Mouse (Mus musculus): ENCODE measurements around the gene Csf3. TPM values are rescaled to one million over a fixed set of nuclear protein-coding genes. Genes with fewer than 3 reads are reported as not detected.

Csf3 gene
- total and polyA plus RNA-seq, 3 experiments: 0.18 TPM; not detected in 2

GRCm38 (mm10) chr11:98681786-98682745 is 19.0 kb upstream of the Csf3 start, which contains the start of gene Psmd3:
Gene Psmd3, plus strand, starts transcription at chr11:98682554.
- Histone ChIP-seq H3K9ac (ENCODE audit: control insufficient read depth, low read depth, low read length, poor library complexity, severe bottlenecking) (peak within 1 kb of the TSS; percentile 89), H3K9me3 (replicated peaks; ENCODE audit: insufficient read depth, low read length) (no peaks in the 10 kb centered on the region), H3K4me1 (ENCODE audit: control insufficient read depth in 1 of 2, insufficient read depth in 2 of 2, low read length in 2 of 2) (peaks cover 2 to 12% of the 10 kb centered on the region in 2 experiments), H3K36me3 (ENCODE audit: control insufficient read depth in 1 of 2, insufficient read depth in 2 of 2, low read length in 2 of 2) (peaks cover 10 to 21% of the 10 kb centered on the region in 2 experiments), H3K27me3 (ENCODE audit: control insufficient read depth in 1 of 2, insufficient read depth in 2 of 2, low read length in 2 of 2) (no peaks in the 10 kb centered on the region), H3K27ac (ENCODE audit: control insufficient read depth, low read depth, low read length) (peak within 1 kb of the TSS; percentile 45), H3K4me3 (ENCODE audit: control insufficient read depth in 1 of 2, insufficient read depth in 1 of 2, low read depth in 2 of 2, low read length in 2 of 2) (peak within 1 kb of the TSS; percentile 92 to 94), H3K79me2 (ENCODE audit: control insufficient read depth, insufficient read depth, low read length, poor library complexity) (peaks cover 32% of the 10 kb centered on the region)
- peak; percentile 99 for DNase-seq (ENCODE audit: low read depth, low spot score)
- TF ChIP-seq POLR2A (IDR thresholded peaks at IDR 0.05; ENCODE audit: control insufficient read depth in 1 of 2, insufficient read depth in 1 of 2, low read depth in 1 of 2, low read length in 2 of 2, poor library complexity in 1 of 2) (peak; percentile 81 to 90), RAD21 (IDR thresholded peaks at IDR 0.05; ENCODE audit: low read depth, low read length) (peak; percentile 23), MAFK (IDR thresholded peaks at IDR 0.05; ENCODE audit: borderline replicate concordance, low read depth, low read length) (no peak), KAT2A (conservative IDR thresholded peaks at IDR 0.05; ENCODE audit: low read depth, low read length) (peak; percentile 95), CHD2 (IDR thresholded peaks at IDR 0.05; ENCODE audit: low read length) (peak; percentile 95), ELF1 (IDR thresholded peaks at IDR 0.05; ENCODE audit: low read depth, low read length) (peak; percentile 94), MAX (IDR thresholded peaks at IDR 0.05; ENCODE audit: low read length) (peak; percentile 55; the same call in 1 of the 2 replicates), JUND (IDR thresholded peaks at IDR 0.05; ENCODE audit: low read depth, low read length) (no peak), USF2 (IDR thresholded peaks at IDR 0.05; ENCODE audit: borderline replicate concordance in 1 of 2, insufficient read depth in 1 of 2, low read depth in 1 of 2, low read length in 2 of 2) (no peak), MEF2A (IDR thresholded peaks at IDR 0.05; ENCODE audit: extremely low read depth, insufficient replicate concordance, low read depth, low read length, poor library complexity, severe bottlenecking) (no peak), MXI1 (IDR thresholded peaks at IDR 0.05; ENCODE audit: low read depth, low read length) (peak; percentile 96), UBTF (IDR thresholded peaks at IDR 0.05; ENCODE audit: borderline replicate concordance, insufficient read depth, low read depth, low read length) (peak; percentile 100), NELFE (IDR thresholded peaks at IDR 0.05; ENCODE audit: low read depth, low read length) (peak; percentile 96), EP300 (IDR thresholded peaks at IDR 0.05; ENCODE audit: low read depth in 1 of 2, low read length in 2 of 2) (peak; percentile 10 to 58; a peak in 1 of 4 replicates), CHD1 (IDR thresholded peaks at IDR 0.05; ENCODE audit: low read depth, low read length) (no peak; the same call in 1 of the 2 replicates), SMC3 (IDR thresholded peaks at IDR 0.05; ENCODE audit: low read depth, low read length) (peak; percentile 27; the same call in 1 of the 2 replicates), NRF1 (IDR thresholded peaks at IDR 0.05; ENCODE audit: insufficient read depth, low read depth, low read length, poor library complexity, severe bottlenecking) (peak; percentile 53), HCFC1 (IDR thresholded peaks at IDR 0.05; ENCODE audit: low read depth, low read length) (peak; percentile 99), GATA1 (IDR thresholded peaks at IDR 0.05; ENCODE audit: low read depth, low read length) (peak; percentile 84), E2F4 (IDR thresholded peaks at IDR 0.05; ENCODE audit: borderline replicate concordance, low read depth, low read length) (no peak; the same call in 1 of the 2 replicates), TCF12 (IDR thresholded peaks at IDR 0.05; ENCODE audit: low read depth, low read length) (peak; percentile 88), ZC3H11A (IDR thresholded peaks at IDR 0.05; ENCODE audit: low read depth, low read length) (no peak), POLR2AphosphoS2 (IDR thresholded peaks at IDR 0.05; ENCODE audit: low read length) (peak; percentile 85; the same call in 1 of the 2 replicates), MYB (IDR thresholded peaks at IDR 0.05; ENCODE audit: low read depth, low read length) (no peak), RCOR1 (IDR thresholded peaks at IDR 0.05; ENCODE audit: low read depth, low read length) (peak; percentile 63; the same call in 1 of the 2 replicates), ZMIZ1 (IDR thresholded peaks at IDR 0.05; ENCODE audit: low read depth, low read length) (0 out of 2 replicates have a peak, but pooled peaks have one; percentile 65), SIN3A (IDR thresholded peaks at IDR 0.05; ENCODE audit: low read length) (peak; percentile 100), ZNF384 (IDR thresholded peaks at IDR 0.05; ENCODE audit: low read depth, low read length) (0 out of 2 replicates have a peak, but pooled peaks have one; percentile 33), POLR2AphosphoS5 (IDR thresholded peaks at IDR 0.05; ENCODE audit: borderline replicate concordance, low read depth, low read length) (no peak), USF1 (IDR thresholded peaks at IDR 0.05; ENCODE audit: low read depth, low read length) (peak; percentile 25; the same call in 1 of the 2 replicates), ZKSCAN1 (IDR thresholded peaks at IDR 0.05; ENCODE audit: low read depth, low read length) (no peak), TAL1 (IDR thresholded peaks at IDR 0.05; ENCODE audit: low read length) (no peak), MYC (IDR thresholded peaks at IDR 0.05; ENCODE audit: low read depth, low read length) (peak; percentile 79; the same call in 1 of the 2 replicates), ETS1 (IDR thresholded peaks at IDR 0.05; ENCODE audit: low read depth, low read length) (peak; percentile 83)

Data from MEL (cell line).